Mouse (Mus musculus) G1E (cell line): ENCODE measurements around the gene Lrcol1.

Experiments
- CTCF ChIP-seq: IDR thresholded peaks from 2 replicates; pipeline ENCODE4 v1.5.1; 2012; ENCODE audit warnings: low read depth, low read length, inconsistent platforms, mixed read lengths
- GATA1 ChIP-seq: IDR thresholded peaks from 2 replicates; pipeline ENCODE4 v1.6.1; 2012; ENCODE audit warnings: borderline replicate concordance, low read length, inconsistent platforms, mixed read lengths
- GATA2 ChIP-seq: IDR thresholded peaks from 2 replicates; pipeline ENCODE4 v1.6.1; 2012; ENCODE audit warnings: low read depth, low read length, inconsistent platforms, borderline replicate concordance
- POLR2AphosphoS5 ChIP-seq: IDR thresholded peaks from 2 replicates; pipeline ENCODE4 v1.6.1; 2012; ENCODE audit warnings: low read depth, low read length, inconsistent platforms; ENCODE audit not compliant: insufficient replicate concordance
- TAL1 ChIP-seq: conservative IDR thresholded peaks from 2 replicates; pipeline ENCODE4 v1.6.1; 2012; ENCODE audit warnings: low read depth, low read length, inconsistent platforms, mixed read lengths

GRCm38 (mm10) chr5:110342648-110343284, 1.8 kb upstream of the Lrcol1 start, which contains the start of gene P2rx2:
- TF ChIP-seq CTCF = no peak
- TF ChIP-seq GATA1 = no peak
- no peak for TF ChIP-seq TAL1
- no peak for TF ChIP-seq POLR2AphosphoS5
- no peak for TF ChIP-seq GATA2
